Mouse (Mus musculus) fat pad, adult 2 months (tissue): ENCODE results near the gene Vapa.

Experiments used
- DNase-seq: peaks from one replicate; pipeline ENCODE4 v3.0.0-alpha.2; 2011; ENCODE audit warnings: low read depth, low spot score; ENCODE audit errors: extremely low read depth

Vapa gene

DNA sequence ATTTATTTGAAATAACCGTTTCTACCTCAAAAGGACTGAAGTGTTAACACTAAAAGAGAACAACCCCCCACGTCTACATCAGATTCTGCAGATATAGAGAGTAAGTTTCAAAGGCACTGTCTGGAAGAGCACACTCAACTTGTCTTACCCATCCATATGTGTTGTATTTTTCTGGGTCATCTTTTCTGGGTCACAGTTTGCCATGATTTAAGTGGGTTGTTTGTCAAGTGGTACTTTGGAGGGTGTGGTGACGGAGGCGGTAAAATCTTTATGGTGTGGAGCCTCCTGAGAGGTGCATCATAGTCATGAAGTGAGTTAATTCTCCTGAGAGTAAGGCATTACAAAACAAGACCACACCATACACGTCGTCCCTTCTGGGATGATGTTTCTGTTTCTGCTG is 12.2 kb upstream of the Vapa start:
- no peak for DNase-seq

- no peak for DNase-seq
Measured at GRCm38 (mm10) chr17:65623130-65623529, 9.8 kb upstream of the Vapa start.

DNA sequence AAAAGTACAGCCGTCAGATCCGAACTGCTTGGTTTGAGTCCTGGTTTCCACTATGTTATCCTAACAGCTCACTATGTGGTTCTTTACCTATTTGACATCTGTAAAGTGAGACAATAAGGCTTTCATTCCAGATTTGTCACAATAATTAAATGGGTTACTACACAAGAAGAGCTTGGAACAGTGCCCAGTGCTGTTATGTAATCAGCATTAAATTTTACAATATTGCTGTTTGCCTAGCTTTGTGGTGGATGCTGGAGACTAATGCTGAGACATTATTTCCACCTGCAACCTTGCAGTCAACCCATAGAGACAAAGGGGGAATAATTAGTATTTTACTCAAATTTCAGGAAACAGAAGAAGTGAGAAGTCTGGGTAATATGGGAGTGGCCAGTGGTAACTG is 5.1 kb upstream of the Vapa start:
- no peak for DNase-seq

- DNase-seq: no peak
Measured at GRCm38 (mm10) chr17:65615678-65616077, 2.3 kb upstream of the Vapa start.

- no peak for DNase-seq
Measured at GRCm38 (mm10) chr17:65614431-65614830, 1.1 kb upstream of the Vapa start.

GRCm38 (mm10) chr17:65613142-65613462 is 253 bp downstream of the Vapa start:
- no peak for DNase-seq

GRCm38 (mm10) chr17:65612391-65613141 is 789 bp downstream of the Vapa start:
- DNase-seq: no peak

DNA sequence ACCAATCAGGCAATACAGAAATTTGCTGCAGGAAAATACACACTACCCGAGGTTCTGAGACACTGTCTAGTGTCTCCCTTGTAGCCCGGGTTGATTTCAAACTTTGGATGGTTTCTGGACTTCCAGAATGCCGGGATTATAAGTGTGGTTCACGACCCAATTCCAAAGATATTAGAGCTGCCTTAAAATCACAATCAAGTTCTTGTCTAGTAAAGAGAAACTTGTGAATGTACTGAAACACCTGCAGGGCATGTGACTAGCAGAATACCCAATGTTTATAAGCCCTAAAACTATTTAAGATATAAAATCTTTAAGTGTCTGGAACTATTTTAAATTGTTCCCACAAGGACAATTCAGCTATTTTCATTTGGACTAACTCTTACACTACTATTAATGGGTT is 1.6 kb downstream of the Vapa start:
- DNase-seq: no peak

- DNase-seq: no peak
Measured at GRCm38 (mm10) chr17:65608743-65609142, 4.6 kb downstream of the Vapa start.

DNA sequence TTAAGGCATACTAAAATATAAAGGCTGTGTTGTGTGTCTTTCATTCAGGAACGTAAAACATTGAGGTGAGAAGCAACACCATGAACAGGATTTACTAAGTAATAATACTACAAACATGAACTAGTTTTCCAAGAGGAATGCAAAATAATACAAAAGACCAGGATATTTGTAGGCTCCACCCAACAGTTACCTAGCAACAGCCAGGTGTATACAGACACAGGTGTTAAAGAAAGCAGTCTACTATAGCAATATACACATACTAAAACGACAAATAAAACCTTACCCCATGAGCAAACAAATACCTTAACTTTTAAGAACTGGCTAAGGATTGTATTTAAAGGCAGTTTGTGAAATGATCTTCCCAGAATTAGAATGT is 5.1 kb downstream of the Vapa start:
- DNase-seq: no peak

DNA sequence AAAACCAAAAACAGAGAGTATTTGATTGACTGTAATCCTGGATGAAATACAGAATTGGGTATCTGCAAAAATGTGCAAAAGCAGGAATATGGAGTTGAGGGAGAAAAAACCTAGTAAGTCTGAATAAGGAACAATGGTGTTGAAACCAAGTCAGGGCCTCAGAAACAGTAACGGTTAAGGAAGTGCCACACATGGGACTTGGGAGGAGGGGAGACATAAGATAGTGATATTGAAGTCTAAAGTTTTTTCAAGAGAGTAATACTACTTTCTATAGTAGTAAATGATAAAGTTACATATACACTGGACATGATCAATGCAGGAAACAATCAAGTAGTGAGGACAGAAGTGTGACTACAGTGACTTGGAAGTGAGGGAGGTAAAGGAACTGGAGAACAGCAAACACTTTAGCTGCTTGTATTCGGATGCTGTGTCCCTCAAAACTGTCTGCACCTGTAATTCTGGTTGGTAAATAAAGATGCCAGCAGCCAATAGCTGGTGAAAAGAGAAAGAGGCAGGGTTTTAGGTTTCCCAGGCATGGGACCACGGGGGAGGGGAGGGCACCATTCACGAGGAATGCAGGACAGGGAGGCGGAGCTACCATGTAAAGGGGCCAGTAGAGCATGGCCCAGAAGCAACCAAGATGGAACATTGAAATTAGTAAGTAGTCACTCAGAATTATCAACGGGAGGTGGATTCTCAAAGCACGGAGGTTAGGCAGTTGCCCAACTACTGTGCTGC is 5.6 kb downstream of the Vapa start:
- DNase-seq: no peak

DNA sequence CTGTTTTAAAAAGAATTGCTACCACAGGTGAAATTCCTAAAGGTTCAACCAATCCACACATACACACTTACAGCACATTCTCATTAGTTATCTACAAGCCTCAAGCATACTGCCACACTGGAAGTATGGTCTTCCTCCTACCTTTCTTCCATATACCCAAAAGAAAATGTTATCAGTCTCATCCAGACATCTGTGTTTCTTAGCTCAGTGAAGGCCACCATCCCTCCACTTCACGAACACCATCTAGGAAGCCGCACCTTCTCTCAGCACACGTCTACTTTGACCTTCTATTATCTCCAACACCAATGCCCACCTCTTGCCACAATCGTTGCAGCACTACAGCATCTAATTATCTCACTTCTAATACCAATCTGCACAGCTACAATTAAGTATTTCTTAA is 7.3 kb downstream of the Vapa start:
- DNase-seq: no peak

GRCm38 (mm10) chr17:65604892-65605291 is 8.5 kb downstream of the Vapa start:
- no peak for DNase-seq

DNA sequence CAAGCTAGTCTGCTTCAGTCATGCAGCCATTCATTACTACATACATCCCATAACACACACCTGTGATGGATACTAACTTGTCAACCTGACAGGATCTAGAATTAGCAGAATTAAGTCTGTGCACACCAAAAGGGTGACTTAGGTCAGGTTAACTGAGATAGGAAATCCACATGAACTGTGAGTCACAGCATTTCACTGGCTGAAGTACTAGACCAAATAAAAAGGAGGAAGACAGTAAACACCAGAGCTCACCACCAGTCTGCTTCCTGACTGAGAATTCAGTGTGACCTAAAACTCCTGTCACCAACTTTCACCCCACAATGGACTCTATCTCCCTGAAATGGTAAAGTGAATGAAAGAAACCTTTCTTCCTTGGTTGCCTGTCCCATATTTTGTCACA is 9.0 kb downstream of the Vapa start:
- DNase-seq: no peak

GRCm38 (mm10) chr17:65597857-65598486 is 15.4 kb downstream of the Vapa start:
- no peak for DNase-seq

DNA sequence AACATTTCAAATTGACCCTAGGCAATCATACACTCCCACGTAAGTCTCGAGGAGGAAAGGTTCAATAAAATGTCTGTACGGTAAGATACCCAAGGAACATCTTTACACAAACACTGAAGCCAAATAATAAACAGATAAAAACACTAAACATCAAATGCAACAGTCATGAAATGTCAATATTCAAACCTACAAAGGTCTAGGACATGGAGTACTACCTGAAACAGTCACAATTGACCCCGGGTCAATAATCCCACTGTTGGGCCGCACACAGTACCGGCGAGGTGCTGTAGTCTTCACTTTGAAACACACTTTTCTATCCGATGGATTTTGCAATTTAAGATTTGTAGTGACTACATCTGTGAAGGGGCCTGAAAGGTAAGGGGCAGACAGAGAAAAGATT is 18.7 kb downstream of the Vapa start:
- no peak for DNase-seq

- DNase-seq: no peak
Measured at GRCm38 (mm10) chr17:65586892-65587291, 26.5 kb downstream of the Vapa start.

DNA sequence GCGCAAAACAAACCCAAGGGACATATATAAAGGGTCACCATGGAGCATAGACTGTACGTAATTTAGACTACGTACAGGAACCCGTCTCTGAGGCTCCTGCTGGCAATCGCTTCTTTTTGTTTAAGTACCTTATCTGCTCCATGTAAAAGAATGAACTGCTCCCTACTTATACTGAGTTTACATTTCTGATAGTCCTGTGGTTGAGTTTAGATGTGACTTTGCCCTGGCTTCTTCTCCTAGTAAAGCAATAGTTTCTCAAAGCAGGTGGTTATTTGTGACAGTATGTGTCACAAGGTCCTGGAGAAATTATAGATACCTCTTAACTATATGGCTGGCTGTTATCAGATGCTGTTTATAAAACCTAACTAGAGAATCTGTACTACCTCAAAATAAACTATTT is 31.9 kb downstream of the Vapa start:
- no peak for DNase-seq

- no peak for DNase-seq
Measured at GRCm38 (mm10) chr17:65579766-65580165, 33.6 kb downstream of the Vapa start.

DNA sequence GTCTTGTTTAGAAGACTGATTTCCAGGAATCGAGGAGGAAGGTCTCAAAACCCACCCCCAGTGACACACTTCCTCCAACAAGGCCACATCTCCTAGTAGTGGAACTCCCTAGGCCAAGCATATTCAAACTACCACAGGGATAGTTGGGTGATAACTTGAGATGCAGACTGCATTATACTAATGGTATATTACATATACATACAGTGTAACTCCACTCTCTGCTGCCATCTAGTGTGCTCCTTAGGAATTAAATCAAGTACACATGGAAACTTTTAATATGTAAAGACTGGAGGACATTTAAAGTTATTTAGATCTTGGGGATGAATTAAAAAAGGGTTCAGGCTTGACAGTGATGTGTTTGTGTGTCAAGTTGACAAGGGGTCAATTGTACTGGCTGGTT is 38.0 kb downstream of the Vapa start:
- DNase-seq: no peak

DNA sequence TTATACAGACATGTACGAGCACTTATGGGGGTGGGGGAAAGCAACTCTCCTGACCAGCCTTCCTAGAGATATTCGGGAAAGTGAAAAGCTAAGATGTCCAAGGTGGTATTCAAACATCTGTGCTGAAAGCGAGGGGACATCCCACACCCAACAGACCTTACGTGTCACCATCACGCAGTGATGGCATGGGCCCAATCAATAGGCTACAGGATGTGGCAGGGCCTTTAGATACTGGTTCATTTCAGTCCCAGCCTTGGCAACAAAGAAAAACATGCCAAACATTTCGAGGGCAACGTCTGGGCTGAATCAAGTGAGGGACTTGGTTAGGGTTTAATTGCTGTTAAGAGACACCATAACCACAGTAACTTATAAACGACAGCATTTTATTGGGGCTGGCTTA is 38.5 kb downstream of the Vapa start:
- no peak for DNase-seq

GRCm38 (mm10) chr17:65571866-65572265 is 41.5 kb downstream of the Vapa start:
- no peak for DNase-seq
